Mouse (Mus musculus): ENCODE results near the gene Olfr611. TPM values are rescaled to one million over a fixed set of nuclear protein-coding genes. Genes with fewer than 3 reads are reported as not detected.
"Not testable (repeated sequence)": the region's sequence is repeated elsewhere in the genome, so short reads cannot be mapped to it uniquely, and the experiment has no call there.

The Olfr611 gene
- not detected in 2 replicates for polyA plus RNA-seq (2012)

DNA sequence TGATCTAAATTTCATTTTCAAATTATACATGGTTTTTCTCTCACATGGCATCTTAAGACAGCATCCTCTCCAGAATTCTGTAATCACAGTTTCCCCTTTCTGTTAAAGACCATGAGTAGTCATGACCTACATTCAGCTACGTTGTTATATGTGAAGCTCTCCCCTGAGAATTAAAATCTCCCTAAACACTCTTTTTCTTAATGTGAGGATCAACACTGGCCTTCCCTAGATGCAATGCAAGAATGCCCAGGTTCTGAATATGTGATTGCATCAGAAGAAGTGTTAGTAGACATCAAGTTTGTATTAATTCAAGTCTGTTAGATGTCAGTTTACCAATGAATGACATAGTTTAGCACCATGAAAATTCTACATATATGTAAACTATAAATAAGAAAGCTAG, at the start of gene Olfr611:
TSS of gene Olfr611 (minus strand) at position 101 of the 400 bp plus-strand sequence.
- H3K4me3 ChIP-seq (replicated peaks); H3K27me3 ChIP-seq (ENCODE audit: control insufficient read depth); H3K9me3 ChIP-seq (ENCODE audit: control insufficient read depth, low read length); H3K4me1 ChIP-seq (ENCODE audit: control insufficient read depth); H3K36me3 ChIP-seq (ENCODE audit: control insufficient read depth): not testable (repeated sequence)

DNA sequence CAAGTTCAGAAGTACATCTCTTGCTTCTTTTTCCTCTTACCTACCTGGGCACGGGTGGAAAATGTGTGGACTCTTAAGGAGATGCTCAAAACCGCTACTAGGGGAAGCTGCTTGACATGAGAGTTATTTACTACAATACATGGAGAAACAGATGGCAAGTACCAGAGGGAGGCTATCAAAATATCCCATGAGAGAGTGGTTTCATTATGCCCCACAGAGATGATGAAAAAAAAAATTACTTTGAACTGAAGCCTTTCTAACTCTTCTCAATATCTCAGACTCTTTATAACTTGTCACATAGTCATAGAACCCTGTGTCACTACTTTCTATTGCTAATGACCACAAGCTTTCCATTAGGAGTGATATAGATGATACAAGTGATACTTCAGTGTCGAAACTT, 48.4 kb upstream of the Olfr611 start, which contains the start of gene Olfr616:
TSS of gene Olfr616 (minus strand) at position 101 of the 400 bp plus-strand sequence.
- Histone ChIP-seq H3K4me3 (replicated peaks) (no peak within 1 kb of the TSS), H3K36me3 (ENCODE audit: control insufficient read depth) (no peaks in the 10 kb centered on the region), H3K9me3 (ENCODE audit: control insufficient read depth, low read length) (no peaks in the 10 kb centered on the region), H3K27me3 (ENCODE audit: control insufficient read depth) (no peaks in the 10 kb centered on the region), H3K4me1 (ENCODE audit: control insufficient read depth) (no peaks in the 10 kb centered on the region)
- no peak for TF ChIP-seq GATA1 (IDR thresholded peaks at IDR 0.05; ENCODE audit: low read length)
- no peak for TF ChIP-seq TAL1 (IDR thresholded peaks at IDR 0.05; ENCODE audit: low read length)

DNA sequence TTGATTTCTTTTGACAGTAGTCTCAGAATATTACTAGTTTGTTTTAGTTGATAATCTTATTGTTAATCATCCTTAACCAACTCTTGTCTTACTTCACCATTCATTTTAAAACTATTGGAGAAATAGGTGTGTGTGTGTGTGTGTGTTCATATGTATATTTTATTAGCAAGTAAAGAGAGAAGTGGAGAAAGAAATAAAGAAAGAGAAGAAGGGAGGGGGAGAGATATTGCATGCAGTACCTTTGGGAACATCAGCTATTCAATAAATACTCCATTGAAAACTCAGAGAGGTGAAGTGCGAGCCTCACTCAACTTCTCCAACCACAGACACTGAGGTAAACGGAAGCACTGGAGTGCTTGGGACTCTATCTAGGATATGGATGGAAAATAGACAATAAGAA, 35.1 kb upstream of the Olfr611 start, which contains the start of gene Olfr615:
TSS of gene Olfr615 (plus strand) at position 301 of the 400 bp plus-strand sequence.
- Histone ChIP-seq H3K4me1 (ENCODE audit: control insufficient read depth) (no peaks in the 10 kb centered on the region), H3K9me3 (ENCODE audit: control insufficient read depth, low read length) (no peaks in the 10 kb centered on the region), H3K36me3 (ENCODE audit: control insufficient read depth) (no peaks in the 10 kb centered on the region), H3K27me3 (ENCODE audit: control insufficient read depth) (no peaks in the 10 kb centered on the region), H3K4me3 (replicated peaks) (no peak within 1 kb of the TSS)
- TF ChIP-seq GATA1 (IDR thresholded peaks at IDR 0.05; ENCODE audit: low read length): no peak
- TF ChIP-seq TAL1 (IDR thresholded peaks at IDR 0.05; ENCODE audit: low read length): no peak

DNA sequence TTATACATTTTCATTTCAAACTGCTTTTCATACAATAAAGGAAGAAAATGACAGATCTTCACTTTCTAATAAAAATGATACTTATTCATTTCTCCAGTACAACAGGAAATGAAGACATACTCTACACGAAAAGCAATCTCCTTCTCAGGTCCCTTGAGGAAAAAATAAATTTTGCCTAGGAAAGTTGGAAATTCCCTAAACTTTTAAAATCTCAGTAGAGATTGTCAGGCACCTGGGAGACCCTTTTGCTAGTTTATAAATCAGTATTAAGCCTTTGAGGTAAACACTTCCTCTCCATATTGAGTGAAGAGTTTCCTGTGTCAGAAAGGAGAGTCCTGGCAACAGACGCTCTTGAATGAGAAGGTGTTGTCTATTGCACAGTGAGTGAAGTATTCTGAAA, 27.1 kb upstream of the Olfr611 start, which contains the start of gene Olfr613:
TSS of gene Olfr613 (plus strand) at position 301 of the 400 bp plus-strand sequence.
- Histone ChIP-seq H3K36me3 (ENCODE audit: control insufficient read depth) (no peaks in the 10 kb centered on the region), H3K9me3 (ENCODE audit: control insufficient read depth, low read length) (no peaks in the 10 kb centered on the region), H3K4me3 (replicated peaks) (no peak within 1 kb of the TSS), H3K27me3 (ENCODE audit: control insufficient read depth) (no peaks in the 10 kb centered on the region), H3K4me1 (ENCODE audit: control insufficient read depth) (no peaks in the 10 kb centered on the region)
- no peak for TF ChIP-seq GATA1 (IDR thresholded peaks at IDR 0.05; ENCODE audit: low read length)
- no peak for TF ChIP-seq TAL1 (IDR thresholded peaks at IDR 0.05; ENCODE audit: low read length)

DNA sequence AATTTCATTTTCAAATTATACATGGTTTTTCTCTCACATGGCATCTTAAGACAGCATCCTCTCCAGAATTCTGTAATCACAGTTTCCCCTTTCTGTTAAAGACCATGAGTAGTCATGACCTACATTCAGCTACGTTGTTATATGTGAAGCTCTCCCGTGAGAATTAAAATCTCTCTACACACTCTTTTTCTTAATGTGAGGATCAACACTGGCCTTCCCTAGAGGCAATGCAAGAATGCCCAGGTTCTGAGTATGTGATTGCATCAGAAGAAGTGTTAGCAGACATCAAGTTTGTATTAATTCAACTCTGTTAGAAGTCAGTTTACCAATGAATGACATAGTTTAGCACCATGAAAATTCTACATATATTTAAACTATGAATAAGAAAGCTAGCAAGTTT, 22.0 kb upstream of the Olfr611 start, which contains the start of gene Olfr612:
TSS of gene Olfr612 (minus strand) at position 101 of the 400 bp plus-strand sequence.
- not testable (repeated sequence) for H3K36me3 ChIP-seq (ENCODE audit: control insufficient read depth); H3K4me1 ChIP-seq (ENCODE audit: control insufficient read depth); H3K4me3 ChIP-seq (replicated peaks); H3K27me3 ChIP-seq (ENCODE audit: control insufficient read depth); H3K9me3 ChIP-seq (ENCODE audit: control insufficient read depth, low read length)

DNA sequence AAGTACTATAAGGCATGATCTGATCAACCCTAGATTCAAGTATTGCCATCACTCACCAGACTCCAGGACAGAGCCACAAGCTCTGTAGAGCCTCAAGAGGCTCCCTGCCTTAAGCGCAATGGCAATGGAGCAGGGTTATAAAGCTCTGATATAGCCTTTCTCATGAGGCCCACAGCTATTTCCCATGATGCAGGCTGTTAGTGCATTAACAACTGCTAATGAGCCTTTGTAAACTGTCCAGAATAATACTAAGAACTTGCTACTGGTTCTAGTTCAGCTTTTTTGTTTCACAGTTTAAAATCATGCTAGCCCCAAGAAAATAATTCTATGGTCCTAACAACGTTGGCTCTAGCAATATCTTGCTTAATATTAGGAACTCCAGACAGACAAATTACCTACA, 8.6 kb downstream of the Olfr611 start, which contains the start of gene Olfr610:
TSS of gene Olfr610 (minus strand) at position 101 of the 400 bp plus-strand sequence.
- H3K36me3 ChIP-seq (ENCODE audit: control insufficient read depth): no peaks in the 10 kb centered on the region
- no peaks in the 10 kb centered on the region for H3K9me3 ChIP-seq (ENCODE audit: control insufficient read depth, low read length)
- H3K4me1 ChIP-seq (ENCODE audit: control insufficient read depth): no peaks in the 10 kb centered on the region
- no peak for TF ChIP-seq GATA1 (IDR thresholded peaks at IDR 0.05; ENCODE audit: low read length)
- TF ChIP-seq TAL1 (IDR thresholded peaks at IDR 0.05; ENCODE audit: low read length): no peak
- no peak within 1 kb of the TSS for H3K4me3 ChIP-seq (replicated peaks)
- H3K27me3 ChIP-seq (ENCODE audit: control insufficient read depth): no peaks in the 10 kb centered on the region

DNA sequence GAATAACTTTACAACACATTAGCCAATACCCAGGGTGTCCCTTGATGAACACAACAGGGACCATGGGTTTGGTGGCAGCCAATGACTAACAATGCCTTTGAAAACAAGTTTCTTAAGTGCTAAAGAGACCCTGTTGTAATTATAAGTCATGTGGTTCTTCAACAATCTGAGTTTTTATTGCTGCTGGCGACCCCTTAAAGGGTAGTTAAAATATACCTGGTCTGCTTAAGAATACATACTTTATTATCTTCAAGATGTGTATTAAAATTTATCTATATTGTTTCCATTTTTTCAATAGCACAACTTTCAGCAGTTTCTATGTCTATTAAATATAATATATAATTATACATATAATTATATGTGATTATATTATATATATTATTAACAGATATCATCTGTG, 22.7 kb downstream of the Olfr611 start, which contains the start of gene Olfr609:
TSS of gene Olfr609 (minus strand) at position 101 of the 400 bp plus-strand sequence.
- H3K4me1 ChIP-seq (ENCODE audit: control insufficient read depth): no peaks in the 10 kb centered on the region
- no peaks in the 10 kb centered on the region for H3K27me3 ChIP-seq (ENCODE audit: control insufficient read depth)
- H3K4me3 ChIP-seq (replicated peaks): no peak within 1 kb of the TSS
- no peak for TF ChIP-seq GATA1 (IDR thresholded peaks at IDR 0.05; ENCODE audit: low read length)
- no peak for TF ChIP-seq TAL1 (IDR thresholded peaks at IDR 0.05; ENCODE audit: low read length)
- H3K36me3 ChIP-seq (ENCODE audit: control insufficient read depth): no peaks in the 10 kb centered on the region
- no peaks in the 10 kb centered on the region for H3K9me3 ChIP-seq (ENCODE audit: control insufficient read depth, low read length)

DNA sequence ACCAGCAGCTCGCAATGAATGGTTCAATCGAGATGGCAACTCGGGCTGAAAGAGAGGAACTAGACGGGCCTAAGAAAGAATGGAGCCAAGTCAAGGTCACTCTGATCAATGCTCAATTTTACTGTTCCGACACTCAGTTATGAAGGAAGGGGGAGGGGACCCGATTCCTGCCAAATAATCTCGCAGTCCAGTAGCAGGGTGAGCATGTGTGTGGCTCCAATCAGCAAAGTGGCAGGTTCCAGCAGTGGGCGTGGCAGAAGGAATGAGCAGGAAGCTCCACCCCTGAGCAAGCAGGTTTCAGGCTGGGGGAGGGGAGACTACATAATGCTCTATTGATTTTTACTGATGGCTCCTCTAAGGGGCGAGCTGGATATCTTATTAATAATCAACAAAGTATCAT, 43.5 kb downstream of the Olfr611 start:
- not testable (repeated sequence) for H3K4me1 ChIP-seq (ENCODE audit: control insufficient read depth); H3K36me3 ChIP-seq (ENCODE audit: control insufficient read depth); H3K27me3 ChIP-seq (ENCODE audit: control insufficient read depth); H3K4me3 ChIP-seq (replicated peaks)
- peaks cover 14% of the 10 kb centered on the region for H3K9me3 ChIP-seq (ENCODE audit: control insufficient read depth, low read length)

DNA sequence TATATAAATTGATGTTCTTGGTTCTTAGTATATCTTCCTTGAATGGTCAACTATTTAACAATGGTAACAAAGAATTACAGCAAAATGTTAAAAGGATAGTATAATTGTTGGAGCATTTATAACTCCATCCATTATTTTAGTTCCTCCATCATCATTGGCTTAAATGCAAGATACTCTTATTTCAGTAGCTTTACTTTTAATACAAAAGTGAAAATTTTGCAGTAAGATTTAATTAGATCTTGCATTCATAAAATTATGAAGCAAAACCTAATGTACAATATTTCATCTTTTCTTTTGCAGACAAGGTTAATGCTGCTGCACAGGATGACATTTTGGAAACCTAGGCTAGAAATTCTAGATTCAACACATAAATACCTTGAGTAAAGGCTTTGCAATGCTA, 51.1 kb downstream of the Olfr611 start, which contains the start of gene Olfr608:
TSS of gene Olfr608 (plus strand) at position 301 of the 400 bp plus-strand sequence.
- TF ChIP-seq GATA1 (IDR thresholded peaks at IDR 0.05; ENCODE audit: low read length): no peak
- TF ChIP-seq TAL1 (IDR thresholded peaks at IDR 0.05; ENCODE audit: low read length): no peak

More for the DNA sequence above, 51.1 kb downstream of the Olfr611 start, which contains the start of gene Olfr608:
- Histone ChIP-seq H3K36me3 (ENCODE audit: control insufficient read depth) (no peaks in the 10 kb centered on the region), H3K4me3 (replicated peaks) (no peak within 1 kb of the TSS), H3K4me1 (ENCODE audit: control insufficient read depth) (no peaks in the 10 kb centered on the region), H3K27me3 (ENCODE audit: control insufficient read depth) (no peaks in the 10 kb centered on the region), H3K9me3 (ENCODE audit: control insufficient read depth, low read length) (peaks cover 6% of the 10 kb centered on the region)

Other genes with a start within 250 kb of the Olfr611 start
- not detected in 2 replicates for gene Olfr596, start 215.2 kb downstream of the Olfr611 start, polyA plus RNA-seq (2012)
- gene Olfr597, start 204.5 kb downstream of the Olfr611 start, polyA plus RNA-seq (2012): not detected in 2 replicates
- 0.04 TPM in 1 of 2 replicates, not detected in the other for gene Olfr598, start 197.3 kb downstream of the Olfr611 start, polyA plus RNA-seq (2012)
- gene Olfr599, start 184.9 kb downstream of the Olfr611 start, polyA plus RNA-seq (2012): not detected in 2 replicates
- gene Olfr600, start 171.2 kb downstream of the Olfr611 start, polyA plus RNA-seq (2012): not detected in 2 replicates
- gene Olfr601, start 158.2 kb downstream of the Olfr611 start, polyA plus RNA-seq (2012): not detected in 2 replicates
- gene Olfr603, start 134.7 kb downstream of the Olfr611 start, polyA plus RNA-seq (2012): not detected in 2 replicates
- not detected in 2 replicates for gene Usp17lc, start 105.8 kb downstream of the Olfr611 start, polyA plus RNA-seq (2012)
- not detected in 2 replicates for gene Olfr605, start 75.4 kb downstream of the Olfr611 start, polyA plus RNA-seq (2012)
- gene Olfr606, start 71.8 kb downstream of the Olfr611 start, polyA plus RNA-seq (2012): not detected in 2 replicates
- gene Olfr607, start 56.7 kb downstream of the Olfr611 start, polyA plus RNA-seq (2012): not detected in 2 replicates
- gene Olfr608, start 51.0 kb downstream of the Olfr611 start, polyA plus RNA-seq (2012): not detected in 2 replicates
- not detected in 2 replicates for gene Olfr609, start 22.8 kb downstream of the Olfr611 start, polyA plus RNA-seq (2012)
- gene Olfr610, start 8.7 kb downstream of the Olfr611 start, polyA plus RNA-seq (2012): not detected in 2 replicates
- not detected in 2 replicates for gene Olfr612, start 21.9 kb upstream of the Olfr611 start, polyA plus RNA-seq (2012)
- gene Olfr613, start 27.2 kb upstream of the Olfr611 start, polyA plus RNA-seq (2012): not detected in 2 replicates
- not detected in 2 replicates for gene Olfr615, start 35.2 kb upstream of the Olfr611 start, polyA plus RNA-seq (2012)
- gene Olfr616, start 48.3 kb upstream of the Olfr611 start, polyA plus RNA-seq (2012): not detected in 2 replicates
- not detected in 2 replicates for gene Olfr617, start 52.2 kb upstream of the Olfr611 start, polyA plus RNA-seq (2012)
- not detected in 2 replicates for gene Olfr618, start 69.3 kb upstream of the Olfr611 start, polyA plus RNA-seq (2012)
- gene Olfr619, start 79.7 kb upstream of the Olfr611 start, polyA plus RNA-seq (2012): not detected in 2 replicates
- gene Olfr620, start 91.7 kb upstream of the Olfr611 start, polyA plus RNA-seq (2012): not detected in 2 replicates
- gene Olfr622, start 121.9 kb upstream of the Olfr611 start, polyA plus RNA-seq (2012): not detected in 2 replicates
- gene Olfr623, start 142.9 kb upstream of the Olfr611 start, polyA plus RNA-seq (2012): not detected in 2 replicates
- gene Olfr624, start 150.3 kb upstream of the Olfr611 start, polyA plus RNA-seq (2012): not detected in 2 replicates
- not detected in 2 replicates for gene Olfr625-ps1, start 161.9 kb upstream of the Olfr611 start, polyA plus RNA-seq (2012)
- not detected in 2 replicates for gene Olfr243, start 193.8 kb upstream of the Olfr611 start, polyA plus RNA-seq (2012)
- gene Olfr628, start 209.5 kb upstream of the Olfr611 start, polyA plus RNA-seq (2012): not detected in 2 replicates
- gene Olfr629, start 224.1 kb upstream of the Olfr611 start, polyA plus RNA-seq (2012): not detected in 2 replicates
- gene Olfr630, start 236.5 kb upstream of the Olfr611 start, polyA plus RNA-seq (2012): not detected in 2 replicates

Data from erythroblast, embryonic 14.5 days (primary cell).